Comparison of ENCODE assay signal across 9 mouse cellular contexts in genomic region chrX:157818207-157818920, GRCm38 (mm10). TPM values are rescaled to one million over a fixed set of nuclear protein-coding genes. Genes with fewer than 3 reads are reported as not detected.
DNase-seq lines count a peak whose midpoint lies in the region; ATAC-seq lines count a peak whose summit lies in the region.
"Had no signal": no experiment of that assay in that cellular context is flagged by ENCODE, and none has a peak within 500 bp of the region (broad histone marks: within the 10 kb centered on the region; RNA-seq: fewer than 3 reads in every experiment).

Klhl34 (plus strand) TSS chrX:157818435.

- H3K4me1 ChIP-seq in lung, embryonic 15.5 days = 0 out of 2 replicates have a peak, but pooled peaks cover 4% of the 10 kb centered on the region
- H3K4me1 ChIP-seq in heart, embryonic 16.5 days (ENCODE audit: control insufficient read depth, insufficient read depth, low read length) = peaks cover 2% of the 10 kb centered on the region; the same call in 1 of the 2 replicates
- H3K4me1 ChIP-seq: liver, embryonic 15.5 days had no signal

- no peaks in the 10 kb centered on the region for H3K27me3 ChIP-seq in lung, embryonic 15.5 days
- no peaks in the 10 kb centered on the region for H3K27me3 ChIP-seq in heart, embryonic 16.5 days (ENCODE audit: control insufficient read depth, insufficient read depth, low read length)
- H3K27me3 ChIP-seq: liver, embryonic 15.5 days had no signal

- 44% methylated on average over 28 of the region's 28 CpGs for WGBS in lung, embryonic 15.5 days
- WGBS in heart, embryonic 16.5 days = 33% methylated on average over 28 of the region's 28 CpGs

- no peaks in the 10 kb centered on the region for H3K36me3 ChIP-seq in lung, embryonic 15.5 days
- H3K36me3 ChIP-seq in heart, embryonic 16.5 days (ENCODE audit: control insufficient read depth, insufficient read depth) = no peaks in the 10 kb centered on the region
- H3K36me3 ChIP-seq: liver, embryonic 15.5 days had no signal

- DNase-seq in lung, adult 18-20 months = no peak
- peak; percentile 39 for DNase-seq in embryo, embryonic 10.5 days (ENCODE audit: low spot score)
- peak; percentile 8 to 34 for DNase-seq in lung, postnatal 4 days
- DNase-seq in testis, postnatal 10 days (ENCODE audit: low spot score) = peak; percentile 37
- DNase-seq in left cerebral cortex, adult 8-10 months (ENCODE audit: low spot score in 2 of 2) = no peak

- H3K4me2 ChIP-seq in lung, embryonic 15.5 days = peak within 1 kb of the TSS; percentile 65
- H3K4me2 ChIP-seq in heart, embryonic 16.5 days (ENCODE audit: low read depth, low read length) = peak within 1 kb of the TSS; percentile 83
- H3K4me2 ChIP-seq: liver, embryonic 15.5 days had no signal

- H3K9me3 ChIP-seq in lung, embryonic 15.5 days = no peaks in the 10 kb centered on the region
- no peaks in the 10 kb centered on the region for H3K9me3 ChIP-seq in heart, embryonic 16.5 days (replicated peaks; ENCODE audit: control insufficient read depth, low read length)
- H3K9me3 ChIP-seq: liver, embryonic 15.5 days had no signal

- H3K27ac ChIP-seq in lung, embryonic 15.5 days = no peak within 1 kb of the TSS
- H3K27ac ChIP-seq in heart, embryonic 16.5 days (ENCODE audit: low read length) = no peak within 1 kb of the TSS
- H3K27ac ChIP-seq: liver, embryonic 15.5 days had no signal

- peak within 1 kb of the TSS; percentile 27 for H3K4me3 ChIP-seq in lung, embryonic 15.5 days
- H3K4me3 ChIP-seq in heart, embryonic 16.5 days (ENCODE audit: low read length) = peak within 1 kb of the TSS; percentile 46
- H3K4me3 ChIP-seq: liver, embryonic 15.5 days had no signal

- no peak within 1 kb of the TSS for H3K9ac ChIP-seq in lung, embryonic 15.5 days
- peak within 1 kb of the TSS; percentile 49; the same call in 1 of the 2 replicates for H3K9ac ChIP-seq in heart, embryonic 16.5 days (ENCODE audit: low read length)
- H3K9ac ChIP-seq: liver, embryonic 15.5 days had no signal

- ATAC-seq in lung, embryonic 15.5 days (ENCODE audit: borderline replicate concordance, extremely low read depth, low FRiP score, low TSS enrichment) = peak; percentile 68
- ATAC-seq in heart, embryonic 16.5 days (replicated peaks; ENCODE audit: extremely low read depth, insufficient read depth, low FRiP score) = peak; percentile 52; the same call in 1 of the 2 replicates
- ATAC-seq in erythroblast, adult 5-6 weeks (replicated peaks; ENCODE audit: low FRiP score, poor library complexity, severe bottlenecking) = no peak

RNA-seq across cellular contexts. Expression of gene Klhl34, which starts in this region (rescaled TPM):
- 1.0 and 1.2 TPM in 2 replicates for polyA plus RNA-seq in lung, embryonic 15.5 days (2015; fragmentation: Nextera tagmentation; extraction: Ambion mirVana)
- 0.34 and 0.51 TPM in 2 replicates for polyA plus RNA-seq in heart, embryonic 16.5 days (2015; fragmentation: Nextera tagmentation; extraction: Ambion mirVana)
- total RNA-seq in left cerebral cortex, adult 8-10 months (2022) = under 1 TPM in 1 of 4 experiments, not detected in 3; 0.27 TPM
- total RNA-seq in erythroblast, adult 5-6 weeks (2015; ENCODE audit: low replicate concordance) = not detected in 2 replicates
- total RNA-seq in erythroblast, adult 5-6 weeks (2017; ENCODE audit: low replicate concordance) = not detected in 2 replicates
- polyA plus RNA-seq: liver, embryonic 15.5 days had no signal

Comparison
In these comparisons a context has a peak if more than half of its experiments do, and no peak if none do; other contexts are left out.
1. DNase-seq: peak in embryo, embryonic 10.5 days (single experiment), lung, postnatal 4 days (2 of 2) and testis, postnatal 10 days (single experiment); none in lung, adult 18-20 months (0 of 2) and left cerebral cortex, adult 8-10 months (0 of 2).
2. Peak in ATAC-seq, H3K4me3 ChIP-seq, H3K9ac ChIP-seq and H3K4me2 ChIP-seq in heart, embryonic 16.5 days; RNA of the gene not detected or under 1 TPM.